Mouse (Mus musculus): Measurements from ENCODE around the gene Syngap1. TPM values are rescaled to one million over a fixed set of nuclear protein-coding genes. Genes with fewer than 3 reads are reported as not detected.

Gene Syngap1
- total and polyA plus RNA-seq, 3 experiments: 2.7 to 24.6 TPM; not detected in 1

GRCm38 (mm10) chr17:26946567-26946966, 5.5 kb downstream of the Syngap1 start:
- H3K27ac ChIP-seq (ENCODE audit: control insufficient read depth, low read depth, low read length): no peak overlapping the region
- H3K9ac ChIP-seq (ENCODE audit: control insufficient read depth, low read depth, low read length, poor library complexity, severe bottlenecking): no peak overlapping the region
- peaks cover 0 to 21% of the 10 kb centered on the region in 2 experiments; a peak in 2 of 4 replicates for H3K4me1 ChIP-seq (ENCODE audit: control insufficient read depth in 1 of 2, insufficient read depth in 2 of 2, low read length in 2 of 2)
- no peak for TF ChIP-seq SMC3 (IDR thresholded peaks at IDR 0.05; ENCODE audit: low read depth, low read length)
- no peak for TF ChIP-seq MAZ (IDR thresholded peaks at IDR 0.05; ENCODE audit: low read depth, low read length)
- TF ChIP-seq MYB (IDR thresholded peaks at IDR 0.05; ENCODE audit: low read depth, low read length): no peak
- TF ChIP-seq TAL1 (IDR thresholded peaks at IDR 0.05; ENCODE audit: low read length): no peak
- peaks cover 2% of the 10 kb centered on the region; the same call in 1 of the 2 replicates for H3K79me2 ChIP-seq (ENCODE audit: control insufficient read depth, insufficient read depth, low read length, poor library complexity)
- no peaks in the 10 kb centered on the region for H3K27me3 ChIP-seq (ENCODE audit: control insufficient read depth in 1 of 2, insufficient read depth in 2 of 2, low read length in 2 of 2)
- no peaks in the 10 kb centered on the region for H3K9me3 ChIP-seq (replicated peaks; ENCODE audit: insufficient read depth, low read length)
- peaks cover 0 to 3% of the 10 kb centered on the region in 2 experiments; a peak in 1 of 4 replicates for H3K36me3 ChIP-seq (ENCODE audit: control insufficient read depth in 1 of 2, insufficient read depth in 2 of 2, low read length in 2 of 2)
- DNase-seq (ENCODE audit: low read depth, low spot score): no peak
- H3K4me3 ChIP-seq (ENCODE audit: control insufficient read depth in 1 of 2, insufficient read depth in 1 of 2, low read depth in 2 of 2, low read length in 2 of 2): no peak overlapping the region

- TF ChIP-seq EP300 (IDR thresholded peaks at IDR 0.05; ENCODE audit: low read depth in 1 of 2, low read length in 2 of 2) (no peak), UBTF (IDR thresholded peaks at IDR 0.05; ENCODE audit: borderline replicate concordance, insufficient read depth, low read depth, low read length) (no peak), CHD2 (IDR thresholded peaks at IDR 0.05; ENCODE audit: low read length) (no peak), GATA1 (IDR thresholded peaks at IDR 0.05; ENCODE audit: low read depth, low read length) (no peak), CHD1 (IDR thresholded peaks at IDR 0.05; ENCODE audit: low read depth, low read length) (no peak), CTCF (IDR thresholded peaks at IDR 0.05 in 2 of 3, conservative IDR thresholded peaks at IDR 0.05 in 1 of 3; ENCODE audit: control insufficient read depth in 1 of 3, insufficient read depth in 1 of 3, low read depth in 2 of 3, low read length in 3 of 3, poor library complexity in 1 of 3, severe bottlenecking in 1 of 3) (no peak), MEF2A (IDR thresholded peaks at IDR 0.05; ENCODE audit: extremely low read depth, insufficient replicate concordance, low read depth, low read length, poor library complexity, severe bottlenecking) (no peak), ZC3H11A (IDR thresholded peaks at IDR 0.05; ENCODE audit: low read depth, low read length) (no peak), NRF1 (IDR thresholded peaks at IDR 0.05; ENCODE audit: insufficient read depth, low read depth, low read length, poor library complexity, severe bottlenecking) (no peak), MYB (IDR thresholded peaks at IDR 0.05; ENCODE audit: low read depth, low read length) (no peak), POLR2AphosphoS2 (IDR thresholded peaks at IDR 0.05; ENCODE audit: low read length) (no peak), HCFC1 (IDR thresholded peaks at IDR 0.05; ENCODE audit: low read depth, low read length) (no peak), RCOR1 (IDR thresholded peaks at IDR 0.05; ENCODE audit: low read depth, low read length) (no peak), POLR2A (IDR thresholded peaks at IDR 0.05; ENCODE audit: control insufficient read depth in 1 of 2, insufficient read depth in 1 of 2, low read depth in 1 of 2, low read length in 2 of 2, poor library complexity in 1 of 2) (no peak)
- Histone ChIP-seq H3K4me3 (ENCODE audit: control insufficient read depth in 1 of 2, insufficient read depth in 1 of 2, low read depth in 2 of 2, low read length in 2 of 2) (no peak overlapping the region), H3K36me3 (ENCODE audit: control insufficient read depth in 1 of 2, insufficient read depth in 2 of 2, low read length in 2 of 2) (peaks cover 0 to 3% of the 10 kb centered on the region in 2 experiments; a peak in 1 of 4 replicates), H3K79me2 (ENCODE audit: control insufficient read depth, insufficient read depth, low read length, poor library complexity) (no peaks in the 10 kb centered on the region), H3K27me3 (ENCODE audit: control insufficient read depth in 1 of 2, insufficient read depth in 2 of 2, low read length in 2 of 2) (no peaks in the 10 kb centered on the region), H3K27ac (ENCODE audit: control insufficient read depth, low read depth, low read length) (no peak overlapping the region), H3K9ac (ENCODE audit: control insufficient read depth, low read depth, low read length, poor library complexity, severe bottlenecking) (no peak overlapping the region), H3K4me1 (ENCODE audit: control insufficient read depth in 1 of 2, insufficient read depth in 2 of 2, low read length in 2 of 2) (peaks cover 0 to 16% of the 10 kb centered on the region in 2 experiments; a peak in 2 of 4 replicates), H3K9me3 (replicated peaks; ENCODE audit: insufficient read depth, low read length) (no peaks in the 10 kb centered on the region)
- DNase-seq (ENCODE audit: low read depth, low spot score): no peak
These were observed 6.4 kb downstream of the Syngap1 start for GRCm38 (mm10) chr17:26947231-26948100.

Data from MEL (cell line).